Mouse (Mus musculus): ENCODE results near the gene Ypel4. TPM values are rescaled to one million over a fixed set of nuclear protein-coding genes. Genes with fewer than 3 reads are reported as not detected.

Gene Ypel4
- polyA plus RNA-seq, 1 experiment = 42.6 TPM

DNA sequence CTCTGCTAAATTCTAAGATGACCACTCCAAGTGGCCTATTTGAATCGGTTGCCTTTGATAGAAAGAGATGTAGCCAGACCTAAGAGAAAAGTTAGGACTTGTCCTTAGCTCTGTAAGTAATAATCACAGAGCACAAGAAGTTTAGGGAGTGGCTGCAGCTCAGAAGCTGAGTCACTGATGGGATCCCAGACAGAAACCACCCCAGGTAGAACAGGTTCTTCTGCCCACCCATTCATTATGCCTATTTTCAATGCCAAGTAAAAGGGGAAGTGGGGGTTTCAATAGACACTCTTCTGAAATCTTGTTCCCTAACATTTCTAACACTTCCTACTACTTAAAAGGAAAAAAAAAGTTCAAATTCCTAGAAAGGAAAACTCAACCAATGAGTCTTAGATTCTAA, 28.6 kb upstream of the Ypel4 start:
- no peak for DNase-seq (ENCODE audit: low read depth in 1 of 2, low spot score in 2 of 2)
- 83% methylated on average over 1 of the region's 1 CpGs for WGBS
- peaks cover 19% of the 10 kb centered on the region for H3K36me3 ChIP-seq (ENCODE audit: control insufficient read depth, insufficient read depth, low read length)

DNA sequence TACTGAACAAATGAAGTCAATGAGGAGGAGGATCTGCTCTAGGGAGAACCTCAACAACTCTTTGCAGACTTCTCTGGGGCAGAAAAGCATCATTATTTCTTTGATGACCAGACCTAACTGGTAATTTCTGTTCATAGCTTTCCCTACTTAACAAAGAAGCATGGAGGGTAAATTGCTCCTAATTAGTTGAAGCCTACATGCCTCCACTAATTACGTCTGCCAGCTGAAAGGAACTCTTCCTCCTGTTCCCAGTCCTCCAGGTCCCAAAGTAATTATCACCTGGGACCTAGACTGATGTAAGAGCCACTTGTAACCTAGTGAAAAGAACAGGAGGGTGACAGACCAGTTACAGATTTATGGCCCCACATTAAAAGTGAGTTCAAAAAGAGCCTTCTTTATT, 26.3 kb upstream of the Ypel4 start:
- DNase-seq (ENCODE audit: low read depth in 1 of 2, low spot score in 2 of 2) = no peak
- H3K4me3 ChIP-seq (ENCODE audit: extremely low read depth, insufficient read depth, insufficient read length) = no peak overlapping the region
- no peak overlapping the region for H3K27ac ChIP-seq (ENCODE audit: insufficient read depth, low read length)
- H3K27me3 ChIP-seq (ENCODE audit: control insufficient read depth, insufficient read depth, low read length) = no peaks in the 10 kb centered on the region
- peaks cover 19% of the 10 kb centered on the region for H3K36me3 ChIP-seq (ENCODE audit: control insufficient read depth, insufficient read depth, low read length)
- TF ChIP-seq CTCF (IDR thresholded peaks at IDR 0.05; ENCODE audit: extremely low read depth, insufficient read depth, insufficient read length, insufficient replicate concordance) (no peak), POLR2A (IDR thresholded peaks at IDR 0.05; ENCODE audit: low read depth, low read length) (no peak)
- no peaks in the 10 kb centered on the region for H3K4me1 ChIP-seq (ENCODE audit: control insufficient read depth, insufficient read depth, insufficient read length)
- 88% methylated on average over 1 of the region's 1 CpGs for WGBS

More for the DNA sequence above, 28.6 kb upstream of the Ypel4 start:
- Histone ChIP-seq H3K27ac (ENCODE audit: insufficient read depth, low read length) (no peak overlapping the region), H3K27me3 (ENCODE audit: control insufficient read depth, insufficient read depth, low read length) (no peaks in the 10 kb centered on the region), H3K4me3 (ENCODE audit: extremely low read depth, insufficient read depth, insufficient read length) (no peak overlapping the region), H3K4me1 (ENCODE audit: control insufficient read depth, insufficient read depth, insufficient read length) (no peaks in the 10 kb centered on the region)
- TF ChIP-seq CTCF (IDR thresholded peaks at IDR 0.05; ENCODE audit: extremely low read depth, insufficient read depth, insufficient read length, insufficient replicate concordance) (no peak), POLR2A (IDR thresholded peaks at IDR 0.05; ENCODE audit: low read depth, low read length) (no peak)

DNA sequence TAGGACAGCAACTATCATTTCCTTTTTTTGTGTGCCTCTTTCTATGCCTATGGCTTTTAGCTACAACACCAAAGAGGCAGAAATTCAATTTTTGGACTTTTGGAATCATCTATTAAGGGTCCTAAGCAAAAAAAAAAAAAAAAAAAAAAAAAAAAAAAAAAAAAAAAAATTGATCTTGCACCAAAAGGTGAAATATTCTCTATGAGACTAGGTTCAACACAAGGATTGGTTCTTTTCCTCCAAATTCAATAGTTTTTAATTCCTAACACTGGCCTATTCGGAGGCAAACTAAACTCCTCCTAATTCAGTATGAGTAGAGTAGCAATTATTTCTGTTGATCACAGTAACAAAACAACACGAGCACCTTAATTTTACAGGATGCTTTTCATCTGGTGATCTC, 22.0 kb upstream of the Ypel4 start:
- no peak for DNase-seq (ENCODE audit: low read depth in 1 of 2, low spot score in 2 of 2)
- WGBS = 96% methylated on average over 2 of the region's 2 CpGs
- H3K27ac ChIP-seq (ENCODE audit: insufficient read depth, low read length) = no peak overlapping the region
- peaks cover 17% of the 10 kb centered on the region for H3K36me3 ChIP-seq (ENCODE audit: control insufficient read depth, insufficient read depth, low read length)
- H3K4me3 ChIP-seq (ENCODE audit: extremely low read depth, insufficient read depth, insufficient read length) = no peak overlapping the region
- peaks cover 3% of the 10 kb centered on the region for H3K4me1 ChIP-seq (ENCODE audit: control insufficient read depth, insufficient read depth, insufficient read length)
- TF ChIP-seq POLR2A (IDR thresholded peaks at IDR 0.05; ENCODE audit: low read depth, low read length) (no peak), CTCF (IDR thresholded peaks at IDR 0.05; ENCODE audit: extremely low read depth, insufficient read depth, insufficient read length, insufficient replicate concordance) (no peak)
- no peaks in the 10 kb centered on the region for H3K27me3 ChIP-seq (ENCODE audit: control insufficient read depth, insufficient read depth, low read length)

DNA sequence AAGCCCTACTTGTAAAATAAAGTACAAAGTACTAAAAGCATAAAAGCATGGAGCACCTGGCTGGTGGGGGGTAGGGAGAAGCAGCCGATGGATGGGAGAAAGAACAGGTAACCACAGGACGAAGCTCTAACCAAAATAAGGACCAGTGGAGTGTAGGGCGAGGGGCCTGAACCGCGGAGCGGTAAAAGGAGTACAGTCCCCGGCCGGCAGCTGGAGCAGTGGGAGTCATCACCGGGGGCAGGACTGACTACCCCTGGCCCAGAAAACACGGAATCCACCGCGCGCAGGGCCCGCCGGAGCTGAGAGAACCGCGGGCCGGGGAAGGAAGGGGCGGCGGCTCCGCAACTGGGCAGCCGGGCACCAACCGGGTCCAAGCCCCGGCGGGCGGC, 19.4 kb upstream of the Ypel4 start:
- WGBS = 0% methylated on average over 23 of the region's 26 CpGs
- DNase-seq (ENCODE audit: low read depth in 1 of 2, low spot score in 2 of 2) = no peak
- peak overlapping the region; percentile 93 for H3K27ac ChIP-seq (ENCODE audit: insufficient read depth, low read length)
- peaks cover 3% of the 10 kb centered on the region for H3K4me1 ChIP-seq (ENCODE audit: control insufficient read depth, insufficient read depth, insufficient read length)
- H3K27me3 ChIP-seq (ENCODE audit: control insufficient read depth, insufficient read depth, low read length) = no peaks in the 10 kb centered on the region
- peaks cover 8% of the 10 kb centered on the region for H3K36me3 ChIP-seq (ENCODE audit: control insufficient read depth, insufficient read depth, low read length)
- peak overlapping the region; percentile 76 for H3K4me3 ChIP-seq (ENCODE audit: extremely low read depth, insufficient read depth, insufficient read length)
- TF ChIP-seq CTCF (IDR thresholded peaks at IDR 0.05; ENCODE audit: extremely low read depth, insufficient read depth, insufficient read length, insufficient replicate concordance) = no peak
- no peak for TF ChIP-seq POLR2A (IDR thresholded peaks at IDR 0.05; ENCODE audit: low read depth, low read length)

DNA sequence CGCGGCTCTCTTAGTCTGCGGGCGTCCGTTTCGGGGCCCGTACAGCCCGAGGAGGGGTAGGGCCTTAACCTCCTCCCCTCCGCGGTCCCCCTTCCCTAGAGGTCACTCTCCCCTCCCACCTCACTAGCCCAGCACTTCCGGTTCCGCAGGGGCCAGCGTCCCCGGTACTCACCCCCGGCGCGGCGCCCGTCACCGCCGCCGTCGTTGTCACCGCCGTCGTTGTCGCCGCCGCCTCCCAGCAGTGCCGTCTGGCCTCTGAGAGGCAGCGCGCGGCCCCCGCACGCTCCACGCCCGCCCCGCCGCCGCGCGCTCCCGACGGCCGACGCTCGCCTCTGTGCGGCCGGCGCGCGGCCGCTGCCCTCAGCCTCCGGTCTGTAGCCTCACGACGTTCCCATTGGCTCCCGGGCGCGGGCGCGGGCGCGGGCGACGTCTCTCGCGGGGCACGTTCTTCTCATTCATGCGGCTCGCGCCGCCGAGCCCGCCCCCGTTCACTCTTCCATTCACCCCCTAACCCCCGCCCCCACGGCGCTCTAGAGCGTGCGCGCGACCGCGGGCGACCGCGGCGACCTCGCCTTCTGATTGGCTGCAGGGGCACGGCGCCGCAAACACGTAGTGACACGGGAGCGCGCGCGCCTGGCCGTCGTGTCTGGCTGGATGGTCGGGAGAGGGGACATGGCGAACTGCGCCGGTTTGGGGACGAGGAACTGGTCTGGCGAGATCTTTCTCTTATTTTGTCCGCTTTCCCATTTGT, 18.9 kb upstream of the Ypel4 start, which contains the start of gene Zdhhc5:
Gene Zdhhc5, minus strand, starts transcription at position 370 of the 751 bp plus-strand sequence.
- H3K27ac ChIP-seq (ENCODE audit: insufficient read depth, low read length) = peak within 1 kb of the TSS; percentile 94
- peak; percentile 96 to 97 for DNase-seq (ENCODE audit: low read depth in 1 of 2, low spot score in 2 of 2)
- H3K4me3 ChIP-seq (ENCODE audit: extremely low read depth, insufficient read depth, insufficient read length) = peak within 1 kb of the TSS; percentile 98
- TF ChIP-seq CTCF (IDR thresholded peaks at IDR 0.05; ENCODE audit: extremely low read depth, insufficient read depth, insufficient read length, insufficient replicate concordance) (no peak), POLR2A (IDR thresholded peaks at IDR 0.05; ENCODE audit: low read depth, low read length) (peak; percentile 89)
- H3K4me1 ChIP-seq (ENCODE audit: control insufficient read depth, insufficient read depth, insufficient read length) = peaks cover 3% of the 10 kb centered on the region
- WGBS = under 1% methylated on average over 104 of the region's 107 CpGs
- no peaks in the 10 kb centered on the region for H3K27me3 ChIP-seq (ENCODE audit: control insufficient read depth, insufficient read depth, low read length)
- peaks cover 6% of the 10 kb centered on the region for H3K36me3 ChIP-seq (ENCODE audit: control insufficient read depth, insufficient read depth, low read length)

DNA sequence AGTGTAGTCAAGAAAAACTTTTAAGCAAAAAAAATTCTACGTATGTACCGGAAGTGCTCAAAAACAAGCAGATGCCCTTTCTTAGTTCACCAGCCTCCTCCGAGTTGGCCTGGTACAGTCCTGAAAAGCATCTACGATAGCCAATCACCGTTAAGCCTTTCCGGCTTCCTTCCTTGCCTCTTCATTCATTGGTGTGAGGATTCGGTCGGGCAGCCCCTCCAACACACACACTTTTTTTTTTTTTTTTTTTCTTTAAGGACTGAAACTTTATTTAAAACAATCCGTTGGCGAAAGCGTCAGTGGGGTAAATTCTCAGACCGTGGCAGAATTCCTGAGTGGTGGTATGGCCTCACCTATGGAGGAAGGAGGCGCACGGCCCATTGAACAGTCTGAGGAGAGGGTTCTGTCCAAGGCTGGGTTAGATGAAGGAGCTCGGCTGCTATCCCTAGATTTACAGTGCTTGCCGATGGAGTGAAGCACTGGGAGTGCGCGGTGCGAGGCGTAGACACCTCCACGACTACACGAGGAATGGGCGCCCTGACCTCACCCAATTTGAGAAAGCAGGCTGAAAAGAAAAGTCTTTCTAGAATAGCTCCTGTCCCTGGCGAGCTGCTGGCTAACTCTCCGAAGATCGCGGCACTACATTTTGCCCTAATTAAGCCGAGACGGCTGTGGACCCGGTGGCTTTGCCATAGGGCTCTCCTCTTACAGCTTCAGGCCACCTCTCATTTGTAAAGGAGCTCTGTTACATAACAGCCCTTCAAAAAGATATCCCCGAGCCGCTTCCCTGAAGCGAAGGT, 18.1 kb upstream of the Ypel4 start:
- peak; percentile 74 to 98 for DNase-seq (ENCODE audit: low read depth in 1 of 2, low spot score in 2 of 2)
- Histone ChIP-seq H3K4me3 (ENCODE audit: extremely low read depth, insufficient read depth, insufficient read length) (peak overlapping the region; percentile 98), H3K27me3 (ENCODE audit: control insufficient read depth, insufficient read depth, low read length) (no peaks in the 10 kb centered on the region), H3K4me1 (ENCODE audit: control insufficient read depth, insufficient read depth, insufficient read length) (peaks cover 3% of the 10 kb centered on the region), H3K36me3 (ENCODE audit: control insufficient read depth, insufficient read depth, low read length) (peaks cover 2% of the 10 kb centered on the region), H3K27ac (ENCODE audit: insufficient read depth, low read length) (peak overlapping the region; percentile 94)
- no peak for TF ChIP-seq POLR2A (IDR thresholded peaks at IDR 0.05; ENCODE audit: low read depth, low read length)
- no peak for TF ChIP-seq CTCF (IDR thresholded peaks at IDR 0.05; ENCODE audit: extremely low read depth, insufficient read depth, insufficient read length, insufficient replicate concordance)
- under 1% methylated on average over 33 of the region's 33 CpGs for WGBS

Data from spleen, adult 2 months (tissue).